Mouse (Mus musculus): ENCODE results near the gene Diaph3. TPM values are rescaled to one million over a fixed set of nuclear protein-coding genes. Genes with fewer than 3 reads are reported as not detected.

Gene Diaph3
- 1 to 10 TPM; 3.5 to 4.1 TPM for polyA plus RNA-seq (2017; shearing (Covaris generic))

DNA sequence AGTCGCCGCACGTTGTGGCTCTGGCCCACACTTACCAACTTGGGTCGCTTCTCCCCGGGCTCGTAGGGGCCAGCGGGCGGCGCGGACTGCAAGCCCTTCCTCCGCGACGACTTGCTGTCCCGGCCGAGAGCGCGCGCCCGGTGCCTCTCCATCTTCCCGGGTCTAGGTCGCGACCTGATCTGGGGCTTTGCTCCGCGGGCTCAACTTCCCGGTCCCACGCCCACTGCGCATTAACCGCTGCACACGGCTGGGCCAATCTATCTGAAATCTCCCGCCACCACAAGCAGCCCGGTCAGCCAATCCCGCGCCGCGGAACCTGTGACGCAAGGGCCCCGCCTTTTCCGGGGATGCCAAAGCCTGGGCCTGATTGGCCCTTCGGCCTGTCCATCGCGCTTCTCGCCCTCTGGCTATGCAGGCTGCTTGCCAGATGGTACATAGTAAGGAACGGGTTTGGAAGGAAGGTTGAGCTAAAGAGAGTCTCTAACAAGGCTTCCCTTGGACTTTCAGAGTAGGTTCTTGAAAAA, at the start of gene Diaph3:
Gene Diaph3, minus strand, starts transcription at position 273 of the 524 bp plus-strand sequence.

Data from activated CD4-positive, CD25-positive, alpha-beta regulatory T cell (primary cell).